Mouse (Mus musculus) cerebellum, adult 18-20 months (tissue): ENCODE measurements around the gene Clock.

Experiments
- DNase-seq, 2 experiments: peaks; one replicate each; pipeline ENCODE4 v3.0.0; 2021

Clock gene

DNA sequence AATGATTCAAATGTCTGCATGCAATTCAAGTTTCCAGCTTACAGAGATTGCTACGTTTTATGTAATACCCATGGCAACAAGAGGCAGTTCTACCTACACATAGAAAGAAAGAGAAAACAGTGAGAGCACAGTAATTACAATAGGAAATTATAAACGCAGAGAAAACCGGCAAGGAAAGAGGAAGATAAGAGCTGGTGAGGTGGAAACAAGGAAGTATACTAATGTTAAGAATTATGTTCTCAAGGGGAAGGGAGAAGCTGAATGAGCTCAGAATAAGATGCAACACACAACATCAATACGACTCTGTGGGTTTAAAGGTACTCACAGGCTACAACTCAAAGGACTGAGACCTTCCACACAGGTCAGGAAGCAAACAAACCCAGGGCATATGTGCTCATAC, 29.6 kb downstream of the Clock start:
- DNase-seq = no peak

DNA sequence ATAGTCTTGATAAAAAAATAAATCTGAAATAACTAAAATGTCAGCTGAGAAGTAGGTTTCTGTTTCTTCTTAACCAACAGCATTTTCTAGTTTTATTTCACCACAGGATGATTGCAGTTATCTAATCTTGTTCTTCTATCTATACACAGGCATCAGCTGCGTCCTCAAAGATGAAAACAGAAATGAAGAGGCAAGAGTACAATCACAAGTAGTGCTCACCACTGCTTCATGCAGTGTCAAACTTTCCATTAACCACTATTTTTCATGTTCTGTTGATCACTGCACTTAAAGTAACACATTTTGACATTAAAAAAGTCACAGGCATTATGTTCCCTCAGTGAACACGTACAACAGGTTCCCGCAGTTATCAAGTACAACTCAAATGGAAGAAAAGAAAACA, 53.6 kb downstream of the Clock start:
- no peak for DNase-seq

DNA sequence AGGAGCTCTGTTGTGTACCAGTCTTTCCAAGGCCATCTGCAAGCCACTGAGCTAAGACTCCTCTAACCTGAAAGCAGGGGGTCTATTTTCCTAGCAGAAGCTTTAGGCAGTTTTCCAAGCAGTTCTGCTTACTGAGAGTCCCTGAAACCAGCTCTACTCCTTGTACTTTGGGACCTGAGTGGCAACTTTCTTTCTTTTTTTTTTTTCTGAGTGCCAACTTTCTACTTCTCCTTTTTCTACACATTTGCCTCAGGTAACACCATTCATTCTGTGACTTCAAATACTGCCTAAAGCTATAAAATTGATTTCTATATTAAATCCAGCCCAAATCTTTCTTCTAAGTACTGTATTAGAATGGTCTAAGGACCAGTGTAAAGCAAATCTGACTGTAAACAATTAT, 58.1 kb downstream of the Clock start:
- no peak for DNase-seq

DNA sequence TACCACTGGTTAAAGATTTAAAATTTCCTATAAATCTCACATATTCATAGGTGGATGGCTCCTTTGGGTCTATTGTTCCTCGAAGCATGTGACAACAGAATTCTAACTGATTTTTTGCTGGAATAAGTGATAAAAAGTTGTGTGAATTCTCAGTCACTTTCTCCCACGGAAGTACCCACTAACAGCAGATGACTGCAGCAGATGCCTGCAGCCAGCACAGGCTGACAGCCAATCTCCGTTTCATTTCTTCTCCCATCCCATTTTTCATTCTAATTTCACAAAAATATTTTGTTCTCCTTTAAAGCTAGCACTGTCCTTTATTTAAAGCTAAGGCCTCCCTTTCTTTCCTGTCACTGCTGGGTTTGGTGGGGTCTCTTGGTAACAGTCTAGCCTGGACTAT, 59.2 kb downstream of the Clock start:
- no peak for DNase-seq

DNA sequence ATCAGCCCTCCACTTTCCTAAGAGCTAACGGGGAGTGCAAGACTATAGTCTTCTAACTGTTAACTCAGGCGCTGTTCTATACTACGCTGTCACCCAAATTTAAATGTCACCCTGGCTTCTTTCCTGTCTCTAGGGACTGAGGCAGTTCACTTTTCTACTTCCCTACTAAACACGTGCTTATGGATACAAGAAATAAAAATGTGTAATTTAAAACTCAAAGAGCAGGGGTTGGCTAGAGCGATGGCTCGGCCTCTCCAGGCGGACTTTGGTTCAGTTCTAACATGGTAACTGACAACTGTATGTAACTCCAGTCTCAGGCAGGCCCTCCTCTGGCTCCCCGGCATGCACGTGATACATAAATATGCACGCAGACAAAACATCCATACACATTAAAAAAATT, 60.2 kb downstream of the Clock start:
- no peak for DNase-seq

DNA sequence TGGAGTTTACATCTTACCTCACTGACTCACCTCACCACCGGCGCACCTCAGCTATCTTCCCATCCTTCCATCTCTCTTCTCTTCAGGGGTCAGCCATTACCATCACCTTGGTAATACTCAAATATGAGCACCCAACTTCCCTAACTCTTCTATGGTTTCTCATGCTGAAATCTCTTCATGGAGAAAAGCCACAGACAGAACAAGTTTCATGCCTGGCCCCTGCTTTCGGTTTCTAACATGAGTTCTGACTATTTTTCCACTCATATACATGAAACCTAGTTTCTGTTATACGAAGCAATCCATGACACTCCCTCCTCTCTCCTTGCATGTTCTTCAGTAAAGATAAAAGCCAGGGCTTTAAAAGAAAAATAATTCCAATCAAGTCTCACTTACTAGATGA, 60.7 kb downstream of the Clock start:
- no peak for DNase-seq

DNA sequence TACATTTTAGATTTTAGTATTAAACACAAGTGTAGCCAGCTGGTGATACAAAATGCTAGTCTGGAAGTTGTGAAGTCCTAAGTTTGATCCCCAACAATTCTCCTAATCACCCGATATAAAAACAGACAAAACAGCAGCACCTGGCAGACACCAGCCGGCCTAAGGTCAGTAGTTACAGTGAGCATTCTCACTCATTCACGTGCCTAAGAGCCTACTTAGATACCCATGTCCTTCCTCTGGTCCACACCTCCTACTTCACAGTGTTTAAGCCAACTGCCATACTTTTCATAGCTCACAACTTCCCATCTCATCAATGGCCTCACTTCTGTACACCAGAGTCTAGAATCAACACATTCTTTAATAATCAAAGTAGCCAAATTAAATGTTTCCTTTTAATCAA, 61.3 kb downstream of the Clock start:
- DNase-seq = no peak

DNA sequence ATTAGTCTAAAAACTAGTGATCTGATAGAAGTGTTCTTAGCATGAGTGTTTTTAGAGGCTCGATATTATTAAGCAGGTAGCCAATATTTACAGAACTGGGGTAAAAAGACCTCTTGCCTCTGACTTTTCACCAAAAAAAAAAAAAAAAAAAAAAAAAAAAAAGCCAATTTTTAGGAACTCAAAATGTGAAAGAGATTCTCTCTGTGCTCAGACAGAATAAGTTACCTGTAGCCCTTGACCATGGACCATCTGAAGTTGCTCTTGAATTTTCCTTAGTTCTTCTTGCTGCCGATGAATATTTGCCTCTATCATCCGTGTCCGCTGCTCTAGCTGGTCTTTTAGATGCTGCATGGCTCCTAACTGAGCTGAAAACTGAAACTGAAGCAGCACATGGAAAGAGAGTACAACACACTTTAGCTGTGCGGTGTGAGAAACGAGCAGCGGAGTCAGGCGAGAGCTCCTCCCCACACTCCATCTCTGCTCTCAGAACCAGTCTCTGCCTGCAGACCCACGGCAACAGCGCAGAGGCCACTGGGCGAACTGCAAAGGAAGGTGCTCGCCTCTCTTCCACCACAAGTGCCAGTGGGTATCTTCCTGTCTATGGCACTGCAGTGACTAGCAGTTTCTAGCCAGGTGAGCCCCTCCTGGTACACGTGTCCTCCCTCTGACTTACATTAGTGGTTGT, 73.3 kb downstream of the Clock start:
- DNase-seq = no peak

DNA sequence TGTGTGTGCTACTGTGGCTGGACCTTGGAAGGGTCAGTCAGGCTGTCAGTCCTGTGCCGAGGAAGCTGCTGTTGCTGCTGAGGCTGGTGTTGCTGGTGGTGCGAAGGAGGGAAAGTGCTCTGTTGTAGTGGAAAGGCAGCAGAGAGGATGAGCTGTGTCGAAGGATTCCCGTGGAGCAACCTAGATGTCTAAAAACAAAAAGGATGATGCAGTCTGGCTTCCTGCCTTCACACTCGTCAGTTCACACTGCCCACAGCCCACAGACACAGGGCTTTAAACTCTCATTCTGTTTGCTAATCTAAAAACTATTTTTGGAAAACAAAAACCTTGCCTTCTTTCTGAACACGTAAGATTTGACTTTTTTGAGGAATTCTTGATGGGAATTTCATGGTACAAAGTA, 87.9 kb downstream of the Clock start:
- DNase-seq = no peak

DNA sequence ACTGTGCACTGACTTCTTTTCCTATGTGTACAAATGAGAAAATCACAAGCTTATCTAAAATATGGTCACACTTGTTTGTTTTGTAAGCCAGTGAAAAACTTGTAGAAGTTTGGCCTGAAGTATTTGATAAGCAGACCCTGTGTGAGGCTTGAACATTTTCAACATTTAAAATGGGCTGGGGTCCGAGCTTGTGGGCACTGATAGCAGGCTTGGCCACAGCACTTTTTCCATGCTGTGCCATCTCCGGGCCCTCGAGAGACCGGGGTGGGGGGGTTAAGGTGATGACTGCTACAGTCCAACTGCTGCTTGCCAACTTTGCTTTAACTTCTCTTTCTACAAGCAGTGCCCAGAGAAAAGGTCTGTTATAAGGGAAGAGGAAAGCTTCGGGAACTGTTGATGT, 96.5 kb downstream of the Clock start:
- DNase-seq = no peak

DNA sequence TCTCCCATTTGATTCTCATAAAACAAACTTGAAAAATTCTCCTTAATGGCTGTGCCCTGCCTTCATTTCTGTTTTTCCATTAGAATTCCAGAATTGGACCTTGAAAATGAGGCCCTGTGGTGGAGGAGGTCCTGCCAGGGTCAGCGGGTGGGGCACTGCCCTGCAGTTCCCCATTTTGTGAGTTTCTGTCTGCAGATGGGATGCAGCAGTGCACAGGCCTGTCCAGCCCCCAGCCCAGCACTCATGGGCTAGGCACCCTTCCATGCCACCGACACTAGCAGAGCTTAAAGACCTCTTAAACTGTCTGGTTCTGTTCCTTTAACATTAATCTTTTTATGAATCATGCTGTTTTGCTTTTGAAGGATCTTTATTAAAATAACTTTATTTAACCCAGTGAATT, 98.7 kb downstream of the Clock start:
- no peak for DNase-seq

DNA sequence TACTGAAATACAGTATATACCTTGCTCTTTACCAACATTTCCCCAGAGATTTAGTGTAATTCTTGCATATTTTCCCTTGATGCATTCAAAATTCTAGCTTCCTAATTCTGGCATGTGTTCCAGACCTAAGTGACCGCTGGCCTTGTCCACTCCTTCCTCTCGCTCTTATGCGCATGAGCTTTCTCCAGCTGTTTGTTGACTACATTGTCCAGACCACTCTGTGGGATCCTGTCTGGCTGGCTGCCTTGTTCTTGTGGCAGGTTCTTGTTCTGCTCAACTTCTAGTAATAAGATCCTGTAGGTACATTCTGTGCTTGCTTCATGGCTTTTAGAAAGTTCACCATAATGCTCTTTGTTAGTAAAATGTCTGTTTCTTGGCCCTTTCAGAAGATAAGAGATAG, 101.4 kb downstream of the Clock start:
- DNase-seq = no peak

DNA sequence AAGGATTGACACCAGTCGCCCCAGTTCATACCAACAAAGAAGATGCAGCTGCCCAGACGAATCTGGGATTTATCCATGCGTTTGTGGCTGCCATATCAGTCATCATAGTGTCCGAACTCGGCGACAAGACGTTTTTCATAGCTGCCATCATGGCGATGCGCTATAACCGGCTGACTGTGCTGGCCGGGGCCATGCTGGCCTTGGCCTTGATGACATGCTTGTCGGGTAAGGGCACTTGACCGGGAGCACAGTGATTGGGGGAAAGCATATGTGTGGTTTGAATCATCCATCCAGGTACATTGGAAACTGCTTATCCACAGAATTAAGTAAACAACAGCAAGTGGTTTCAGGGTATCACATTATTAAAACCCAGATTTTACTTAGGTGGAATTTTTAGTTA, 105.2 kb downstream of the Clock start:
- DNase-seq = no peak

DNA sequence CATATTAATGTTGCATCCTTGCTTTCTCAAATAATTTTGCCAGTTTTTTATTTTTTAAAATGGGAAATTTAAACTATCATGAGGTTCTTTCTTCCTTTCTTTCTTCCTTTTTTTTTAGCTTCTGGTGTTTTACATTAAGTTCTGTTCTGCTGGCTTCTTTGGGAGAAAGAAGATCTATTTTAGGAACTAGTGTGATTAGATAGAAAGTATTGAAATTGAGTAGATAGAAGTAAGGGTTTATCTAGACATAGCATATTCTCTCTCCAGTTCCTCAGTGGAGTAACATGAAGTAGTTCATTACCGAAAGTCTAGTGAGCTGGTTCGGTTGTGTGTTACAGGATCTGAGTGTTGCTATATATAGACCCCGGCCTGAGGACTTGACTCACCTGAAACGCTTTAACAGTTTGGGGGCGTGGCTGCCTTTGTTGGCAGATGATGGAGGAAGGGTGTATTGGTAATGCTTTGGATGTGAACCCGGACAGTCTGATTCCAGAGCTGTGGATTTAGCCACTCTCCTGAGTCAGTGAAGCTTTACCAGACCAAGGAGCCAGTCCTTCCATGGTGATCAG, 110.1 kb downstream of the Clock start:
- DNase-seq = no peak

DNA sequence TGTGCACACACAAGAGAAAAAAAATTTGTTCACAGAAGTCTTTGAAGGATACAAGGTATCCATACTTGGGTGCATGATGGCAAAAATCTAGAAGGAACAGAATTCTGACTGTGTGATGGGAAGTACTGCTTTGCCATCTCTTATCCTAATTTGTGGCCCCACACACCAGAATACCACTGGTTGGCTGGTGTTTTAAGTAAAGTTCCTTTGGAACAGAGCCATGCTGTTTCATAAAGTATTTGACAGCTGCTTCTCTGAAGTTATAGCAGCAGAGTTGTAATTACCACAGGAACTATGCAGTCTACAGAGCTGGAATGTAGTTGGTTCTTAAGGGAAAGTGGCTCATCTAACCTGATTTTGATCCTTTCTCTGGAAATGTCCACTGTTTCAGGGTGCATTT, 111.5 kb downstream of the Clock start:
- no peak for DNase-seq

DNA sequence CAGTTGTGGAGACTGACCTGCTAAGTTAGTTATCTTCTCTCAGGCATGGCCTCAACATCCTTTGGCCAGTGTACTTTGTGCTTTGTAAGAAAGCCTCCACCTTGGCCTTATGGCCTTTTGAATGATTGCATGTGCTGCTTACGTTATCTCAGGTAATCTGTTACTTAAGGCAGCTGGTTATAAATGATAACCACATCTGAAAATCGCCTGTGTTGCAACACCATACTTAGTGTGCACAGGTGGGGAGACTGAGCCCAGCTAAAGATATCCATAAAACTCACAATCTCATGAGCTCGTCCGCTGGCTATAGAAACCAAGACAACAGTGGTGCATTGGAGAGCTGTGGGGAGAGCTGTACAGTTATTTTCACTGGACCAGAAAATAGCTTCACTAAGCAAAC, 114.0 kb downstream of the Clock start:
- DNase-seq = no peak

DNA sequence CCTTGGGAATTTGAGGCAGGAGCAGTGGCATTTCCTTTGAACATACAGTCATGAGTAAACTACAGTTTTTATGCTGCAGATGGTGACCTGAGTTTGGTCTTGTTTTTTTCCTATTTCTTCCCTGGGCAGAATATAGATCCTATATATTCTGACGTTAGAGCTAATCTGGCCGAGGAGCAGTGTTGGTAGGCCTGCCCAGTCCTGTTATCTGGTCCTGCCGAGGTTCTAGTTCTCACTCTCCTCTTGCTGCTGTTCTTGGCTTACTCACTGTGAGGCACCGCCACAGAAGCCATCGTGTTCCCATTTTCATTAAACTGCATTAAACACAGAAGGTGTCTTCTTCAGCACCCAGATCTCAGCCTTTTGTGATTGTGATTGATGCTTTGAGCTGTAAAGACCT, 116.7 kb downstream of the Clock start:
- DNase-seq = no peak

DNA sequence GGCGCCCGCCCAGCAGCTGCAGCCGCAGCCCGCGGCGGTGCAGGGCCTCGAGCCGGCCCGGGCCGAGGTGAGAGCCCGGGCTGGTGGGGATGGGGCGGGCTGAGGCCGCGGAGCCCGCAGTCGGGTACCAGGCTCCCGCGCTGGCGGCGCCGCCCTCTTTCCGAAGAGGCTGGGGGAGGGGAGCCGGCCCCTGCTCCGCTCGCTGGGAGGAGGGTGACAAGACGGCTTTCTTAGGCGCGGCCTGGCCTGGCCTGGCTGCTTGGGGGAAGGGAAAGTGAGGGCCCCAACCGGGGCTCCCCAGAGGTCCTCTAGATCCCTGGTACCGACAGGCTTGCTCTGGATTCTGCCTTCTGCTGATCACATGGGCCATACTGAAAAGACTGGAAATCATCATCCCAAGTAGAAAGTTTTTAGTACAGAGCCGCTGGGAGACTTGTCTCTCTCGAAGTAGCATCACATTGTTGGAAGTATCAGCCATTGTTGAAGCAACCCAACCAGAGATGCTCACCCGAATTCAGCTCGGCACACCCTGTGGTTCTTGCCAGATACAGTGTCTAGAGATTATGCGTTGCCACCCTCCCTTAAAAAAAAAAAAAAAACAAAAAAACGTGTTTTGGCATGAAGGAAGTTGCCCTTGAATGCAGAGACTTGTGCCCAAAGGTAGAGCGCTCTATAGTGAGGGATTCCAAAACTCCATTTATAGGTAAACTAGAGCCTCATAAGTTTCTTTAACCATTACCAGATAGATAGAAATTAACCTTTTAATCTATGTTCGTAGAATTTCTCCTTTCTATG, 120.1 kb downstream of the Clock start:
- DNase-seq = peak; percentile 64 to 70

DNA sequence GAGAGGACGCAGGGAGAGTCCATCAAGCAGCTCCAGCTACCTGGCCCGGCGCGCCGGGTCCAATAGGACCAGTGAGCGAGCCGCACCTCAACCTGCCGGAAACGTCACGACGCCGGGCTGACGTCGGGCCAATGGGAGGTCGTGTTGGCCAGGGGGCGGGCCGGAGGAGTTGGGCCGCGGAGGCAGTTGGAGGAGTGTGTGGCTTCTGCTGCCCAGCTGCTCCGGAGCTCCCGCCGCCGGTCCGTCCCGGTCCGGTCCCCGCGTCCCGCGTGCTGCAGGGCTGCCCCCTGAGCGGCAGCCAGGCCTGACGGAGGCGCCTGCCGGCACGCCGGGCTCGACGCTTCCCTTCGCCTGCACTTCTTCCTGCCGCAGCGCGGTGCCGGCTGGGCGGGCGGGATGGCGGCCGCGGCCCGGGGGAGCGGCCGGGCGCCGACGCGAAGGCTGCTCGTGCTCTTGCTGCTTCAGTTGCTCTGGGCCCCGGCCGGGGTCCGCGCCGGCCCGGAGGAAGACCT, 120.8 kb downstream of the Clock start, which contains the start of gene Tmem165:
Tmem165 (plus strand) TSS at position 131 of the 512 bp plus-strand sequence.
- DNase-seq = peak; percentile 97 to 98

DNA sequence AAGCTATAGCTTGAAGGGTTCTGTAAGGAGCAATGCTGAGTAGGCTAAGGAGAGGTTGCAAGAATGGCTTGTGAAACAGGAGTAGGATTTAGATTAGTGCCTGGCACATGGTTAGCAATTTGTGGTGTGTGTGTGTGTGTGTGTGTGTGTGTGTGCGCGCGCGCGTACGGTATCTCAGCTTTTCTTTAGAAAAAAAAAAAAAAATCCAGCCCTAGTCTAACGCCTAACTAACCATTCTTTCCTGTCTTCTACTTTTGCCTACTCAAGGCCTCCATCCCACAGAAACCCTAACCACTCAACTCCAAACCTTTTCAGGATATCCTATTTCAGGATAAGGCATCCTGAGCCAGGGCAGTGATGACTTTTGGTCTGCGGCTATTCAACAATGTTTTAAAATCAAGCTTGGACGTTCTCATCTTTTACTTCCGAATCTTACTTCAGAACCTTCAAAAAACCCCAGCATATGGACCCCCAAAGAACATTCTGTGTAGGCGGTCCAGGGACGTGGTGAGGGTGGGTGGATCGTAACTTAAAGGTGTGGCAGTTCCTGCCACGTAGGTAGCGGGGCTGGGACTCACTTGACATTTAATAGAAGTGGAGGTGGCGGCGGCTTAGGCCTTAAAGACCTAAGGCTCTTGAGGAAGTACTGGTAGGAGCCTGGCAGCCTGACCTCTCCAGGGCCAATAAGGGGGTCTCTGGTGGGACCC, 121.4 kb downstream of the Clock start:
- DNase-seq = no peak

DNA sequence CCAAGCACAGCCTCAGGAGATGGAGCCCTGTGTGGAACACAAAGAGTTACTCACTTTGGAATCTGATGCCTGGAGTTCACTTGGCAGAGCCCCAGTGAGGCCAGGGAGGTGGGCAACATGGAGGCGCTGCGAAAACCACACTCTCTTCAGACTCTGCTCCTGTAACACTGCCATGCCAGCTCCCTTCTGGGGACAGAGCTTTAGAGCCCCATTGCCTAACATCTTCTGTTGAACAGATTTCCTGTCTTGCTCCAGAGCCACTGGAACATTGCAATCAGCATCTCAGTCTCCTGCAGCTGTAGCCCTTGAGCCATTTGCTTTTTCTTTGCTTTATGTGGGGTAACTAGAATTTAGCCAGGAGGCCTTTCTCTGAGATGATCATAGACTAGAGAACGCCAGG, 122.3 kb downstream of the Clock start:
- DNase-seq = no peak

DNA sequence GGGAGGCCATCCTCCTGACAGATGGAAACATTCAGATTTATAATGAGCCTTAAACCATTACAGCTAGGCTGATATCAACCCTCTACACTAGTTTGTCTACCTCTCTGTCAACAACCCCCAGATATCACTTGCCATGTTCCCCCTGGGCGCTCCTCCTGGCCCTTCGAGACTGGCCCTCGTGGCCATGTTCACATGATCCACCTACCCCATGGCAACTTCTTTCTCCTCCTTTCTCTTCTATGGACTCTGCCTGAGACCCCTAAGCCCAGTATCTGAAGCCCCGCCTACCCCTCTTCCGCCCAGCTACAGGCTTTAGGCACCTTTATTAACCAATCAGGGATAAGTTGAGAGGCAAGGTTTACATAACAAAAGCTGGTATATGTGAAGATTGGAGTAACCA, 124.8 kb downstream of the Clock start:
- no peak for DNase-seq

DNA sequence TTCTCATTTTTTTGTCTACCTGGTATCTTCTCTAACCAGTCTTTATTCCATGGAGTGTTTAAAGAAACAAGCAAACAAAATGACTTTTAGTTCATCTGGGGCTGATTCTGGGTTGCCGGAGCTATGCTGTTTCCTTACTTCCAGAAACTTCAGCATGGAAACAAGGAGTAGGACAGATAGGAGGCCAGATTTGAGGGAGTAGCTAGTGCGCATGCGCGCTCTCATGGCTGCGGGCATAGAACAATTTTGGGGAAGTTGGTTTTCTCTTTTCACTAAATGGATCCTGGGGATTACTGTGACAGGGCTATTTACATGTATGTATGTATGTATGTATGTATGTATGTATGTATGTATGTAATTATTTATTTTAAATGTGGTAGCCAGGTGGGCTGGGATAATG, 125.4 kb downstream of the Clock start:
- no peak for DNase-seq

DNA sequence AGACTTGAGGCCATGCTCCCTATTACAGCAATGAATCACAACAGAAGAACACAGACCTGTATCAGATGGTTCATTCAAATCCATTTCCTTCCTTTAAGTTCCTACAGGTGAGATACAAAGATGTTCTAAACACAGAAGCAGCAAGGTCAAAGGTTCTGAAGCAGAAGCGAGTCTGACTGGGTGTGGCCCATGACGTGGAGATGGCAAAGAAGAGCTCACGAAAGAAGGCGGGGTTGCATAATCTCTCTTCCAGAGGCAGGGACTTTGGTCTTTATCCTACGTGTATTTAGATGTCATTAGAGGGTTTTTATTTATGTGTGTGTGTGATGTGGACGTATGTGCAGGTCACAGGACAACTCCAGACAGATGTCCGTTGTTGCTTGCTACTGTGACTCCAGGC, 126.9 kb downstream of the Clock start:
- no peak for DNase-seq
